Mouse (Mus musculus) cerebellum, postnatal 25 days (tissue): Measurements from ENCODE around the gene Mmp9.

Experiments
- DNase-seq, 2 experiments: peaks; one replicate each; pipeline ENCODE4 v3.0.0; 2021; ENCODE audit warnings: mixed read lengths in 2 of 2

Gene Mmp9

GRCm38 (mm10) chr2:164994659-164995428 is 54.3 kb downstream of the Mmp9 start:
- DNase-seq, result peak; percentile 62

GRCm38 (mm10) chr2:164995976-164996375 is 55.4 kb downstream of the Mmp9 start:
- DNase-seq, result peak; percentile 38 to 40

GRCm38 (mm10) chr2:164996848-164997720 is 56.5 kb downstream of the Mmp9 start:
- DNase-seq, result peak; percentile 37 to 52

GRCm38 (mm10) chr2:164997721-164998428 is 57.3 kb downstream of the Mmp9 start:
- peak in 1 of 2 experiments; percentile 62 for DNase-seq

DNA sequence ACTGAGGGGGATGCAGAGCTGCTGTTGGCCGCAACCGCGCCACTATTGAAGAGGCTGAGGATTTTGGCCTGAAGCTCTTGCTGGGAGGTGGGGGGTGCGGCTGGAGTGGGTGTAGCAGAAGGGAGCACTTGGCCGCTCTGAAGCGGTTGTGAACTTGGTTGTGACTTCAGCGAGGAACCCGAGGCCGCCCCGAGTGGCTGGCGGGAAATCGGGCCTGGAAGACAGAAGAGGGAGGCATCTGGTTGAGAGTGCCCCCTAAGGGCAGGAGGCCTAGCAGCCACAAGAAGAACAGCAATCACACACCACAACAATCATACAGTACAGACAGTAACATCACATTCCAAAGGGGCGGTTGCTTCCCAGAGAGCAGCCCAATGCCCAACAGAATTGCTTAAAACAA is 61.4 kb downstream of the Mmp9 start:
- peak in 1 of 2 experiments; percentile 50 for DNase-seq

- peak; percentile 37 to 49 for DNase-seq
These were observed 62.5 kb downstream of the Mmp9 start for GRCm38 (mm10) chr2:165003108-165003507.

GRCm38 (mm10) chr2:165004237-165004636 is 63.7 kb downstream of the Mmp9 start:
- DNase-seq, result no peak
